In genomic region chr2:71636590-71636989, GRCm38 (mm10) we compare ENCODE assay signal across 11 mouse cellular contexts.
DNase-seq lines count a peak whose midpoint lies in the region; ATAC-seq and TF ChIP-seq lines count a peak whose summit lies in the region.
"Had no signal": no experiment of that assay in that cellular context is flagged by ENCODE, and none has a peak within 500 bp of the region (broad histone marks: within the 10 kb centered on the region; RNA-seq: fewer than 3 reads in every experiment).

No protein-coding gene starts in this region.

- no peak overlapping the region for H3K4me3 ChIP-seq in forebrain, postnatal 0 days (ENCODE audit: low read depth, low read length)
- no peak overlapping the region for H3K4me3 ChIP-seq in midbrain, embryonic 14.5 days (replicated peaks; ENCODE audit: low read depth, low read length)

- intact Hi-C loops in left cerebral cortex, postnatal 4 days (cut with DNase I), result no loop called here

- H3K36me3 ChIP-seq in forebrain, postnatal 0 days (ENCODE audit: insufficient read depth), result no peaks in the 10 kb centered on the region; the same call in 1 of the 2 replicates
- no peaks in the 10 kb centered on the region for H3K36me3 ChIP-seq in midbrain, embryonic 14.5 days (ENCODE audit: control insufficient read depth, insufficient read depth, low read length)

- peak; percentile 80 for ATAC-seq in forebrain, postnatal 0 days
- ATAC-seq in midbrain, embryonic 14.5 days (ENCODE audit: low FRiP score, low TSS enrichment), result peak; percentile 63; the same call in 1 of the 2 replicates

- WGBS in forebrain, postnatal 0 days, result 20% methylated on average over 4 of the region's 4 CpGs
- WGBS in midbrain, embryonic 14.5 days, result 24% methylated on average over 4 of the region's 4 CpGs

- peak; percentile 48 for DNase-seq in left cerebral cortex, postnatal 4 days
- DNase-seq in left cerebral cortex, adult 9 months (ENCODE audit: low spot score in 2 of 2), result no peak
- DNase-seq in forebrain, postnatal 0 days, result peak; percentile 62
- DNase-seq in midbrain, embryonic 14.5 days, result peak; percentile 77
- no peak for DNase-seq in gastrocnemius, postnatal 10 days
- no peak for DNase-seq in lung, adult 18-20 months
- DNase-seq in thymus, postnatal 14 days, result no peak
- no peak for DNase-seq in kidney, postnatal 36 days
- DNase-seq: cerebellum, postnatal 36 days; liver; thymus, postnatal 36 days had no signal

- no peak overlapping the region; the same call in 1 of the 2 replicates for H3K27ac ChIP-seq in forebrain, postnatal 0 days (ENCODE audit: low read depth, low read length)
- 0 out of 2 replicates have a peak overlapping the region, but pooled peaks have one; percentile 2 for H3K27ac ChIP-seq in midbrain, embryonic 14.5 days (replicated peaks; ENCODE audit: low read depth, low read length)

- no peaks in the 10 kb centered on the region for H3K27me3 ChIP-seq in forebrain, postnatal 0 days (ENCODE audit: insufficient read depth, low read length)
- H3K27me3 ChIP-seq in midbrain, embryonic 14.5 days (ENCODE audit: control insufficient read depth, insufficient read depth, low read length), result no peaks in the 10 kb centered on the region

- no peak overlapping the region for H3K9ac ChIP-seq in forebrain, postnatal 0 days
- no peak overlapping the region for H3K9ac ChIP-seq in midbrain, embryonic 14.5 days (replicated peaks; ENCODE audit: low read length)

- H3K4me2 ChIP-seq in forebrain, postnatal 0 days (ENCODE audit: low read depth), result no peak overlapping the region
- no peak overlapping the region for H3K4me2 ChIP-seq in midbrain, embryonic 14.5 days (ENCODE audit: low read length)

- no peaks in the 10 kb centered on the region for H3K4me1 ChIP-seq in forebrain, postnatal 0 days (ENCODE audit: insufficient read depth)
- H3K4me1 ChIP-seq in midbrain, embryonic 14.5 days (ENCODE audit: control insufficient read depth, insufficient read depth, low read length), result 0 out of 2 replicates have a peak, but pooled peaks cover 8% of the 10 kb centered on the region

- no peak for TF ChIP-seq CTCF in forebrain, postnatal 0 days (IDR thresholded peaks at IDR 0.05; ENCODE audit: low read depth)

- no peaks in the 10 kb centered on the region for H3K9me3 ChIP-seq in forebrain, postnatal 0 days (ENCODE audit: low read length)
- H3K9me3 ChIP-seq in midbrain, embryonic 14.5 days (ENCODE audit: control insufficient read depth, low read length), result 0 out of 2 replicates have a peak, but pooled peaks cover 7% of the 10 kb centered on the region

Comparison
In these comparisons a context has a peak if more than half of its experiments do, and no peak if none do; other contexts are left out.
1. DNase-seq: peak in left cerebral cortex, postnatal 4 days (single experiment), forebrain, postnatal 0 days (single experiment) and midbrain, embryonic 14.5 days (single experiment); none in left cerebral cortex, adult 9 months (0 of 2), gastrocnemius, postnatal 10 days (single experiment), lung, adult 18-20 months (0 of 2), thymus, postnatal 14 days (single experiment) and kidney, postnatal 36 days (0 of 2).